Mouse (Mus musculus): ENCODE results near the gene Acot9. TPM values are rescaled to one million over a fixed set of nuclear protein-coding genes. Genes with fewer than 3 reads are reported as not detected.
A peak's percentile ranks its signal among the peaks of the same experiment; 100 is the strongest.

The Acot9 gene
- total RNA-seq (2021): 10 to 100 TPM; 23.1 to 28.1 TPM
- long read RNA-seq, experiment 1, transcript Acot9-201 (15 exons, 1,752 nt): major isoform, 25 of 28 reads
- long read RNA-seq, experiment 1, partial matches to known transcripts: 1 of 28 reads
- long read RNA-seq, experiment 1, other reads (novel, unspliced or antisense): 2 of 28 reads
- long read RNA-seq, experiment 2, transcript Acot9-201 (15 exons, 1,752 nt): major isoform, 9 of 12 reads
- long read RNA-seq, experiment 2, partial matches to known transcripts: 0 of 12 reads
- long read RNA-seq, experiment 2, other reads (novel, unspliced or antisense): 3 of 12 reads

GRCm38 (mm10) chrX:155262235-155262914, at the start of gene Acot9:
TSS of gene Acot9 (plus strand) at chrX:155262443.
- DNase-seq: peak; percentile 84 to 95

- DNase-seq: peak in 1 of 2 experiments; percentile 9
Measured at GRCm38 (mm10) chrX:155214291-155215136, 47.7 kb upstream of the Acot9 start.

- peak; percentile 43 to 59 for DNase-seq
Measured at GRCm38 (mm10) chrX:155215501-155216248, 46.6 kb upstream of the Acot9 start.

GRCm38 (mm10) chrX:155216271-155216670, 46.0 kb upstream of the Acot9 start, which contains the start of gene Sat1:
TSS of gene Sat1 (minus strand) at chrX:155216449.
- peak; percentile 93 to 97 for DNase-seq

- DNase-seq: peak in 1 of 2 experiments; percentile 12
Measured at GRCm38 (mm10) chrX:155218277-155218676, 44.0 kb upstream of the Acot9 start.

- no peak for DNase-seq
Measured at GRCm38 (mm10) chrX:155256856-155257255, 5.4 kb upstream of the Acot9 start.

GRCm38 (mm10) chrX:155262915-155263252, 641 bp downstream of the Acot9 start:
- no peak for DNase-seq

GRCm38 (mm10) chrX:155278483-155278882, 16.2 kb downstream of the Acot9 start:
- no peak for DNase-seq

GRCm38 (mm10) chrX:155280427-155281044, 18.3 kb downstream of the Acot9 start:
- no peak for DNase-seq

- no peak for DNase-seq
Measured at GRCm38 (mm10) chrX:155306390-155306789, 44.1 kb downstream of the Acot9 start.

GRCm38 (mm10) chrX:155318005-155318404, 55.8 kb downstream of the Acot9 start:
- DNase-seq: peak; percentile 13 to 47

- no peak for DNase-seq
Measured at GRCm38 (mm10) chrX:155337567-155337904, 75.3 kb downstream of the Acot9 start.

GRCm38 (mm10) chrX:155337905-155338721, 75.9 kb downstream of the Acot9 start:
- DNase-seq: peak; percentile 86 to 88

GRCm38 (mm10) chrX:155340654-155341053, 78.4 kb downstream of the Acot9 start, which contains the start of gene Prdx4:
TSS of gene Prdx4 (minus strand) at chrX:155340754.
- no peak for DNase-seq

GRCm38 (mm10) chrX:155346249-155346648, 84.0 kb downstream of the Acot9 start:
- no peak for DNase-seq

Other genes starting within 250 kb of the Acot9 start
- not detected for gene Magea5, start 199.3 kb upstream of the Acot9 start, total RNA-seq (2021)
- not detected for gene Magea1, start 172.7 kb upstream of the Acot9 start, total RNA-seq (2021)
- gene Magea2, start 168.8 kb upstream of the Acot9 start, total RNA-seq (2021): not detected
- gene Cldn34b2, start 134.0 kb upstream of the Acot9 start, total RNA-seq (2021): not detected
- 10 to 100 TPM; 29.0 to 37.8 TPM for gene Sat1, start 46.0 kb upstream of the Acot9 start, total RNA-seq (2021)
- 10 to 100 TPM; 26.4 to 26.6 TPM for gene Prdx4, start 78.3 kb downstream of the Acot9 start, total RNA-seq (2021)

Measured in heart, adult 18-20 months (tissue).